Mouse (Mus musculus) testis, adult 2 months (tissue): ENCODE measurements at regions not wholly inside any gene's neighbourhood (a gene's known extent, or its start where the extent isn't known, plus 50 kb on each side); places are given as distances from the start of the nearest gene placed in this dataset.
"Not testable (repeated sequence)": the region's sequence is repeated elsewhere in the genome, so short reads cannot be mapped to it uniquely, and the experiment has no call there.

Experiments used
- H3K27ac ChIP-seq: fragments of 200-500 bp; 2 replicates; pipeline ENCODE4 v1.5.1; 2012; ENCODE audit warnings: low read depth, low read length; ENCODE audit not compliant: control insufficient read depth, insufficient read depth
- H3K27me3 ChIP-seq: fragments of 200-500 bp; 2 replicates; pipeline ENCODE4 v1.6.1; 2012; ENCODE audit warnings: mild to moderate bottlenecking, low read length, moderate library complexity; ENCODE audit not compliant: control insufficient read depth, insufficient read depth
- H3K36me3 ChIP-seq: fragments of 200-500 bp; 2 replicates; pipeline ENCODE4 v1.6.1; 2012; ENCODE audit warnings: mild to moderate bottlenecking, low read length; ENCODE audit not compliant: control insufficient read depth, insufficient read depth
- H3K4me1 ChIP-seq: fragments of 200-500 bp; 2 replicates; pipeline ENCODE4 v1.6.1; 2012; ENCODE audit warnings: low read length; ENCODE audit not compliant: control insufficient read depth, insufficient read depth
- H3K4me3 ChIP-seq: fragments of 200-500 bp; 2 replicates; pipeline ENCODE4 v1.5.1; 2012; ENCODE audit warnings: low read depth, mild to moderate bottlenecking, low read length, moderate library complexity, mixed read lengths; ENCODE audit not compliant: control insufficient read depth
- CTCF ChIP-seq: fragments of 200-500 bp; IDR thresholded peaks from 2 replicates; pipeline ENCODE4 v1.5.1; 2012; ENCODE audit warnings: low read depth, mild to moderate bottlenecking, inconsistent platforms, low read length, moderate library complexity; ENCODE audit not compliant: control insufficient read depth, insufficient read depth, insufficient replicate concordance
- POLR2A ChIP-seq: fragments of 200-500 bp; IDR thresholded peaks from 2 replicates; pipeline ENCODE4 v1.6.1; 2012; ENCODE audit warnings: low read depth, mild to moderate bottlenecking, inconsistent platforms, low read length, moderate library complexity; ENCODE audit not compliant: control insufficient read depth

DNA sequence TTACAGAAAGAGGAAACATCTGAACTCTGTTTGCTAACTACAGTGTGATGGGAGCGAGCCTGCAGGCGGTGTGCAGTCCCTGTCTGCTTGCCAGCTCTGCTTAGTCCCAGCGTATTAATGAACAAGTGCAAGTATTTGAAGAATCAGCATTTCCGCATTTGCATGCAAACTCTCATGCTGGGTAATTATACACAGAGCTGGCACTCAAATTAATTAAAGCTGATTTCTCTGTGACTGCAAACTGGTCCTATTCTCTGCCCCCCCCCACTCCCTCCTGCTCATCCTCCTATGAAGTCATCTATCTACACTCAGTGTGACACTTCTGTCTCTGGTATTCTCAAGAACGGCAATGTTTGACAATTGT, 85.1 kb upstream of the Adgrl2 start:
- Histone ChIP-seq H3K27me3 (no peaks in the 10 kb centered on the region), H3K4me3 (no peak overlapping the region), H3K4me1 (no peaks in the 10 kb centered on the region), H3K36me3 (no peaks in the 10 kb centered on the region), H3K27ac (no peak overlapping the region)
- TF ChIP-seq POLR2A: no peak
- TF ChIP-seq CTCF: no peak

GRCm38 (mm10) chr3:149074658-149075487, 84.5 kb upstream of the Adgrl2 start:
- Histone ChIP-seq H3K36me3 (no peaks in the 10 kb centered on the region), H3K27ac (no peak overlapping the region), H3K4me3 (no peak overlapping the region), H3K27me3 (no peaks in the 10 kb centered on the region), H3K4me1 (no peaks in the 10 kb centered on the region)
- TF ChIP-seq POLR2A (no peak), CTCF (no peak)

- Histone ChIP-seq H3K4me3 (peak overlapping the region; percentile 59), H3K27me3 (no peaks in the 10 kb centered on the region)
Measured at GRCm38 (mm10) chr3:149070201-149070600, 79.8 kb upstream of the Adgrl2 start.

DNA sequence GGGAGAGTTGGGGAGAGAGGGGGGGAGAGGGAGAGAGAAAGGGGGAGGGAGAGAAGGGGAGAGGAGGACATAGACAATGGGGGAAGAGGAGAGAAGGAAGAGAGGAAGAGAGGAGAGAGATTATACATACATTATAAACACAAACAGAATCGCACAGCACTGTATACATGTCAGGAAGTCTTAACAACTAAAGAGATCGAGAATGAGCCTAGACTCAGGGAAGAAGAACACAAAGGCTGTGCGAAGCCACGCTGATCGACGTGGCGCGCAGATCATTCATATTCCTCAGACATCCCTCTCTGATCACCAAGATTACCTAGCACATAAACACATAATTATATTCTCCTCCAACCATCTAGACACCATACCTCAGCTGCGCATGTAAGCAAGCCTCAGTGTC, 79.1 kb upstream of the Adgrl2 start:
- Histone ChIP-seq H3K27me3 (no peaks in the 10 kb centered on the region), H3K27ac (no peak overlapping the region), H3K4me1 (no peaks in the 10 kb centered on the region), H3K4me3 (peak overlapping the region; percentile 14; the same call in 1 of the 2 replicates), H3K36me3 (no peaks in the 10 kb centered on the region)
- TF ChIP-seq POLR2A: no peak
- no peak for TF ChIP-seq CTCF

More at GRCm38 (mm10) chr3:149070201-149070600, 79.8 kb upstream of the Adgrl2 start:
- TF ChIP-seq CTCF (no peak), POLR2A (no peak)
- Histone ChIP-seq H3K27ac (peak overlapping the region; percentile 10; the same call in 1 of the 2 replicates), H3K36me3 (no peaks in the 10 kb centered on the region), H3K4me1 (no peaks in the 10 kb centered on the region)

DNA sequence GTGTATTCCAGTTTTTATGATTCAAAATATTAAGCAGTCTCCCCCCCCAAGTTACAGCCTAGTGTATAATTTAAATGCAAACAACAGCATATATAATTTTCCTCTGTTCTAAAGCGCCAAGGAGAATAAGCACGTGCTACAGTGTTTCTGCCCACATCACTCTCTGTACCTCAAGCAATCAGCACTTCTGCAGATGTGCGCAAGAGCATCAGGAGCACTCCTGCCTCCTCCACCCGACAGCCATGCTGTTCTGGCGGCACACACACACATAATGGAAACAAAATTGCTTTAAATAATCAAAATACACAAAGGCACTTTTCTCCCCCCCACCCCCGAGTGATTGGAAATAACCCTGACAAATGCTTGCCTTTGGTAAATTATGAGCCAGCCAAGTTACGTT, 78.5 kb upstream of the Adgrl2 start:
- no peaks in the 10 kb centered on the region for H3K27me3 ChIP-seq
- no peak overlapping the region for H3K4me3 ChIP-seq
- no peak for TF ChIP-seq POLR2A
- no peak for TF ChIP-seq CTCF
- no peaks in the 10 kb centered on the region for H3K36me3 ChIP-seq
- no peaks in the 10 kb centered on the region for H3K4me1 ChIP-seq
- H3K27ac ChIP-seq: no peak overlapping the region

GRCm38 (mm10) chr3:149067758-149068157, 77.4 kb upstream of the Adgrl2 start:
- Histone ChIP-seq H3K36me3 (no peaks in the 10 kb centered on the region), H3K27ac (no peak overlapping the region), H3K4me1 (no peaks in the 10 kb centered on the region), H3K27me3 (no peaks in the 10 kb centered on the region), H3K4me3 (no peak overlapping the region)
- TF ChIP-seq CTCF (no peak), POLR2A (no peak)

DNA sequence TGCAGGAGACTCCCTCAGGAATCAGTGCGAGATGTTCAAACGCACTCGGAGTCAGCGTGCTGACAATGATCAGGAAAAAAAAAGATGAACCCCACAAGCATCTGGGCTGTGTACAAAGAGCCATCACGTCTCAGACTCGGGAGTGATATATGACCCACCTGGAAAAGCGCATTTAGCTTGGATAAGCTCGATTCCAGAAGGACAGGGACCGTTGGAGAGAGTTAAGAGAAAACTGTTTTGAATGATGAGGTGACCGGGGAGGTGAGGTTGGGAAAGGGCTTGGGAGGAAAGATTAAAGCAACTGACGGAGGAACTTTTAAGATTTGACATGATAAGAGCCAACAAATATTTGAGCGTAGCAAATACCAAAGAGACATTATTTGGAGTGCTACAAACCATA, 64.7 kb upstream of the Adgrl2 start:
- Histone ChIP-seq H3K36me3 (no peaks in the 10 kb centered on the region), H3K4me3 (no peak overlapping the region), H3K27me3 (no peaks in the 10 kb centered on the region), H3K4me1 (no peaks in the 10 kb centered on the region), H3K27ac (no peak overlapping the region)
- TF ChIP-seq CTCF (no peak), POLR2A (no peak)

DNA sequence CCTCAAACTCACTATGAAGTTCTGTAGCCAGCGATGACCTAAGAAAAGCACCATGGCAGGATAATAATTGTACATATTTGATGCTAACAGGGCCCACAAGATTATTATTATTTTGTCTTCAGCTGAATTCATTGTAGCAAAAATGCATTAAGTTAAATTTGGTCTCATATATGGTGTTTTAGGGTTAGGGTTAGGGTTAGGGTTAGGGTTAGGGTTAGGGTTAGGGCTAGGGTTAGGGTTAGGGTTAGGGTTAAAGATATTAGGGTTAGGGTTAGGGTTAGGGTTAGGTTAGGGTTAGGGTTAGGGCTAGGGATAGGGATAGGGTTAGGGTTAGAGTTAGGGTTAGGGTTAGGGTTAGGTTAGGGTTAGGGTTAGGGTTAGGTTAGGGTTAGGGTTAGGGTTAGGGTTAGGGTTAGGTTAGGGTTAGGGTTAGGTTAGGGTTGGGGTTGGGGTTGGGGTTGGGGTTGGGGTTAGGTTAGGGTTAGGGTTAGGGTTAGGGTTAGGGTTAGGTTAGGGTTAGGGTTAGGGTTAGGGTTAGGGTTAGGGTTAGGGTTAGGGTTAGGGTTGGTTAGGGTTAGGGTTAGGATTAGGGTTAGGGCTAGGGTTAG, 62.0 kb upstream of the Adgrl2 start:
- not testable (repeated sequence) for H3K36me3 ChIP-seq, H3K27me3 ChIP-seq, H3K4me3 ChIP-seq, H3K4me1 ChIP-seq, H3K27ac ChIP-seq
